Mouse (Mus musculus): Measurements from ENCODE around the gene Dusp5.

Dusp5 gene

GRCm38 (mm10) chr19:53550972-53551371 is 22.1 kb downstream of the Dusp5 start:
- no peak for DNase-seq

- DNase-seq = no peak
Measured at GRCm38 (mm10) chr19:53552216-53552786, 23.4 kb downstream of the Dusp5 start.

GRCm38 (mm10) chr19:53552795-53553194 is 23.9 kb downstream of the Dusp5 start:
- DNase-seq = peak; percentile 61

- DNase-seq = no peak
Measured at GRCm38 (mm10) chr19:53554402-53554801, 25.5 kb downstream of the Dusp5 start.

- peak; percentile 41 for DNase-seq
Measured at GRCm38 (mm10) chr19:53554981-53555616, 26.2 kb downstream of the Dusp5 start.

GRCm38 (mm10) chr19:53556841-53557240 is 27.9 kb downstream of the Dusp5 start:
- no peak for DNase-seq

GRCm38 (mm10) chr19:53557267-53557936 is 28.5 kb downstream of the Dusp5 start:
- DNase-seq = peak; percentile 19

GRCm38 (mm10) chr19:53560436-53560835 is 31.5 kb downstream of the Dusp5 start:
- no peak for DNase-seq

GRCm38 (mm10) chr19:53564174-53564573 is 35.3 kb downstream of the Dusp5 start:
- DNase-seq = no peak

GRCm38 (mm10) chr19:53565565-53566277 is 36.8 kb downstream of the Dusp5 start:
- DNase-seq = no peak

- no peak for DNase-seq
Measured at GRCm38 (mm10) chr19:53567864-53568263, 39.0 kb downstream of the Dusp5 start.

- DNase-seq = no peak
Measured at GRCm38 (mm10) chr19:53568553-53568952, 39.6 kb downstream of the Dusp5 start.

GRCm38 (mm10) chr19:53571056-53571455 is 42.1 kb downstream of the Dusp5 start:
- no peak for DNase-seq

GRCm38 (mm10) chr19:53571501-53572428 is 42.9 kb downstream of the Dusp5 start:
- DNase-seq = no peak

- DNase-seq = no peak
Measured at GRCm38 (mm10) chr19:53572607-53573006, 43.7 kb downstream of the Dusp5 start.

GRCm38 (mm10) chr19:53573151-53573550 is 44.2 kb downstream of the Dusp5 start:
- no peak for DNase-seq

GRCm38 (mm10) chr19:53574131-53574530 is 45.2 kb downstream of the Dusp5 start:
- DNase-seq = no peak

GRCm38 (mm10) chr19:53574546-53574945 is 45.6 kb downstream of the Dusp5 start:
- DNase-seq = no peak

GRCm38 (mm10) chr19:53575296-53576010 is 46.5 kb downstream of the Dusp5 start:
- DNase-seq = no peak

- no peak for DNase-seq
Measured at GRCm38 (mm10) chr19:53576061-53576460, 47.2 kb downstream of the Dusp5 start.

GRCm38 (mm10) chr19:53577025-53577800 is 48.3 kb downstream of the Dusp5 start:
- no peak for DNase-seq
